Mouse (Mus musculus) C3H10T1/2 (cell line): ENCODE results near the gene Ccdc77. TPM values are rescaled to one million over a fixed set of nuclear protein-coding genes. Genes with fewer than 3 reads are reported as not detected.

Experiments used
- polyA plus RNA-seq, 2 experiments: library from polyadenylated mRNA; unstranded; fragments of >200 nt; fragmentation: generic; extraction: Trizol; gene quantifications; one replicate each; pipeline ENCODE4 v1.2.1; 2012; ENCODE audit warnings: missing spikeins in 2 of 2

The Ccdc77 gene
- polyA plus RNA-seq = 1 to 10 TPM in 1 of 2 experiments, under 1 TPM in 1; 0.50 to 7.5 TPM

GRCm38 (mm10) chr6:120363688-120364522, at the start of gene Ccdc77, which contains the start of gene Kdm5a:
TSS of gene Ccdc77 (minus strand) at chr6:120364374.
TSS of gene Kdm5a (plus strand) at chr6:120364124.

GRCm38 (mm10) chr6:120294056-120294784, 70.0 kb downstream of the Ccdc77 start, which contains the start of the genes D330020A13Rik and B4galnt3:
TSS of gene D330020A13Rik (plus strand) at chr6:120294364.
TSS of gene B4galnt3 (minus strand) at chr6:120294559.

Other genes with a start within 250 kb of the Ccdc77 start
- not detected for gene D330020A13Rik, start 70.0 kb downstream of the Ccdc77 start, polyA plus RNA-seq
- gene B4galnt3, start 69.8 kb downstream of the Ccdc77 start, polyA plus RNA-seq = under 1 TPM; 0.01 to 0.02 TPM
- gene Kdm5a, start 250 bp downstream of the Ccdc77 start, polyA plus RNA-seq = 1 to 10 TPM; 2.6 to 7.7 TPM
- 1 to 10 TPM; 1.2 to 5.5 TPM for gene Il17ra, start 98.9 kb upstream of the Ccdc77 start, polyA plus RNA-seq
- under 1 TPM; under 0.01 to 0.13 TPM for gene Tmem121b, start 129.4 kb upstream of the Ccdc77 start, polyA plus RNA-seq
- gene Hdhd5, start 166.9 kb upstream of the Ccdc77 start, polyA plus RNA-seq = 10 to 100 TPM in 1 of 2 experiments, 1 to 10 TPM in 1; 2.5 to 11.0 TPM